Mouse (Mus musculus): ENCODE results near the gene Ccdc182. TPM values are rescaled to one million over a fixed set of nuclear protein-coding genes. Genes with fewer than 3 reads are reported as not detected.

Gene Ccdc182
- polyA plus RNA-seq, 1 experiment: not detected

DNA sequence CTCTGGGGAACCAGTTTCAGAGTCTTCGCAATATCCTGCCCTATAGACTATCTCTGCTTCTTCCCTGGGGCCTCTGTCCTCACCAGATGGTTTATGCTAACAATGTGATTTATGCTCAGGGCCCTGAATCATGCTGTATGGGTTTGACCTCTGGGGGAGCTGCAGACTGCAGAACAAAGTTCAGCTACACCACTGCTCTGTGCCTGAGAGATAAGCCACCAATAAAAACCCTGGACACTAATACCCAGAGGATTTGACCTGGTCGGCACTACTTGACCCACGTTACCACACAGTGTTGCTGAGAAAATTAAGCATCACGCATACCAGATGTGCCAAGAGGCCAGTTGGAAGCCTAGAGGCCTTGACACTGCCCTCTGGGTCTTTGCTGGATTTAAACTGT is 3.7 kb downstream of the Ccdc182 start:
- no peaks in the 10 kb centered on the region for H3K4me1 ChIP-seq (ENCODE audit: control insufficient read depth, insufficient read depth, low read length)
- no peak overlapping the region for H3K4me3 ChIP-seq (ENCODE audit: insufficient read depth, low read length)
- TF ChIP-seq CTCF (IDR thresholded peaks at IDR 0.05; ENCODE audit: low read depth, low read length) (no peak), POLR2A (IDR thresholded peaks at IDR 0.05; ENCODE audit: borderline replicate concordance, low read depth, low read length) (no peak)
- H3K27ac ChIP-seq (ENCODE audit: insufficient read depth, low read depth, low read length): no peak overlapping the region

DNA sequence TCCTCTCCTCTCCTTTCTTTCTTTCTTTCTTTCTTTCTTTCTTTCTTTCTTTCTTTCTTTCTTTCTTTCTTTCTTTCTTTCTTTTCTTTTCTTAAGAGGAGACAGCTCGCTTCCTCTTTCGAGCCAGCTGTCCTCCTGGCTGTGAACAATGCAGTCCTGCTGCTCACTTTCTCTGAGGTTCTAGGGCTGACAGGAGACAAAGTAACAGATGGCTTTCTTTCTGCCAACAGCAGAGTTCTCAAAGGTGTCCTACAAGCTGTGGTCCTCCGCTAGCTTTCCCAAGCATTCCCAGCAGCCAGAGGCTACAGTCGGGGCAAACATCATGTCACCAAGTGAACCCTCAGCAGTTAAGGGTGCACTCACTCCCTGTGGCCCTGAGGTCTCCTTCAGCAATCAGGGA is 5.5 kb downstream of the Ccdc182 start:
- TF ChIP-seq POLR2A (IDR thresholded peaks at IDR 0.05; ENCODE audit: borderline replicate concordance, low read depth, low read length): no peak
- no peak for TF ChIP-seq CTCF (IDR thresholded peaks at IDR 0.05; ENCODE audit: low read depth, low read length)
- Histone ChIP-seq H3K4me3 (ENCODE audit: insufficient read depth, low read length) (no peak overlapping the region), H3K4me1 (ENCODE audit: control insufficient read depth, insufficient read depth, low read length) (no peaks in the 10 kb centered on the region), H3K27ac (ENCODE audit: insufficient read depth, low read depth, low read length) (no peak overlapping the region)

DNA sequence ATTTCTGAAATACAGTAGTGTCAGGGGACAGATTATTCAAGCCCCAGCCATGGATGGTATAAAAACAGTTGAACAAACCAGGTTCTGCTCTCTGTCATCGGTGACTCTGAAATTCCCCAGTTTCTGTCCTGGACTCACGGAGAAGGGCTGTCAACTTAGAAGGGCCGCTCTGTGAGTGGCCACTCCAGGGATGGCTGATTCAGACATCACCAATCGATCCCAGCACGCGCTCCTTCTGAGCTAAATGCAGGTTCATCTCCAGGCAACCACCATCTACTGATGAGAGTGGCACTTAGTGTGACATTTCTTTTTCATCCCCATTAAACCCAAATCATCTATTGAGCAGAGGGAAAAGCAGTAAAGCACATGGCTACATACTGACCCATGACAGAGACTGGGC is 7.8 kb downstream of the Ccdc182 start:
- no peaks in the 10 kb centered on the region for H3K4me1 ChIP-seq (ENCODE audit: control insufficient read depth, insufficient read depth, low read length)
- no peak overlapping the region for H3K4me3 ChIP-seq (ENCODE audit: insufficient read depth, low read length)
- H3K27ac ChIP-seq (ENCODE audit: insufficient read depth, low read depth, low read length): no peak overlapping the region
- TF ChIP-seq CTCF (IDR thresholded peaks at IDR 0.05; ENCODE audit: low read depth, low read length): no peak
- no peak for TF ChIP-seq POLR2A (IDR thresholded peaks at IDR 0.05; ENCODE audit: borderline replicate concordance, low read depth, low read length)

DNA sequence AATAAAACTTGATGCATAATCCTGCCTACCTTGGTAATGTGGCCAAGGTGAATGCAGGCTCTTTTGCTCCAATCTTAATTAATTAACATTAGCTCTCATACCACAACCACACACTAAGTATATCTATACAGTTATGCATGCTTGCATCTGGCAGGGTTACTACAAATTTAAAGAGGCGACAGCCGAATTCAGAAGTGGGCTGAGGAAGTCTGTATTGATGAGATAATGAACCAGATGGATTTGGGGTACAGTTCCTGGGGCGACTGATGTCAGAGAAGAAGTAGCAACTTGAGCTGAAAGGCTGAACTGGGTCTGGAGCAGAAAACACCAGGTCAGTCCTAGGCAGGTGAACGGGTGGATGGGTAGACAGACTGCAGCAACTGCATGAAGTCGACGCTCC is 11.9 kb downstream of the Ccdc182 start:
- Histone ChIP-seq H3K27ac (ENCODE audit: insufficient read depth, low read depth, low read length) (no peak overlapping the region), H3K4me3 (ENCODE audit: insufficient read depth, low read length) (no peak overlapping the region), H3K4me1 (ENCODE audit: control insufficient read depth, insufficient read depth, low read length) (no peaks in the 10 kb centered on the region)
- TF ChIP-seq CTCF (IDR thresholded peaks at IDR 0.05; ENCODE audit: low read depth, low read length) (no peak), POLR2A (IDR thresholded peaks at IDR 0.05; ENCODE audit: borderline replicate concordance, low read depth, low read length) (no peak)

DNA sequence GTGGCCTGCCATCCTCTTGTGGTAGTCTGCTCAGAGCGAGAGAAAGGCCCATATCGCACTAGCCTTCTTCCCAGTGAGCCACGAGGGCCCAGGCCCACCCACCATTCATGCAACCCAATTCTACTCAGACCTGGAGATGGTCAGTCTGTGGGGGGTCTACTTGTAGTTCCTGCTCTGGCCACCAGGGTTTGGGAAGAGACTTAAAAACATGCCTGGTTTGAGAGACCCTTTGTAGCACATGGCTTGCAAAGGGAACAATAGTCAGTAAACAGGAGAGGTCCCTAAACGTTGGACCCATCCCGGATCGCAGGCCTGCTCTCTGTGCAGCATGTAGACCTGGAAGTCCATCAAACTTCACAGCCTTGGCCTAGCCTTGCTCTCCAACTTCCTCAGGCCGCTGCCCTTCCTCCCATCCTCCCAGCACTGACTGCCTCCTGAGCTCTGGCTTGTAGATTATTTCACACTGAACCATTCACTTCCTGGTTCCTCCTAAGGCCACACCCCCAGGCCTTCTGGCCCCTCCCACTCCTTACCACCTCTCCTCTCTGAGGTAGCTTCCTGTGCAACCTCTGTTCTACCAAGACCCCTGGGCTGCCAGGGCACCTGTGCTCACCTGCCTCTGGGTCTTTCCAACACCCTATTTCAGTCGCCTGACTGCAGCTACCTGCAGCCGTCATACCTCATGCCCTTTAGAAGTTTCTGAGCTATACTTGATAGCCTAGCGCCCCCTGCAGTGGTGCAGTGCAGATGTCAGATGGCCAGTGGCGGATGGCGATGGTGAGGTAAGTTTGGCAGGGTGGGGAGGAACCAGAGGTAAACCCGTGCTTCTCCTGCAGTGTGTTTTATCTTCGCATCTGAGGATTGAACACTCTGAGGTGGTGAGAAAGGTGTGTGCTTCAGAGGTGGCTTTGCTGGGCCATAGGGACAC is 14.0 kb downstream of the Ccdc182 start:
- H3K4me1 ChIP-seq (ENCODE audit: control insufficient read depth, insufficient read depth, low read length): no peaks in the 10 kb centered on the region
- no peak for TF ChIP-seq CTCF (IDR thresholded peaks at IDR 0.05; ENCODE audit: low read depth, low read length)
- no peak for TF ChIP-seq POLR2A (IDR thresholded peaks at IDR 0.05; ENCODE audit: borderline replicate concordance, low read depth, low read length)
- H3K4me3 ChIP-seq (ENCODE audit: insufficient read depth, low read length): no peak overlapping the region
- H3K27ac ChIP-seq (ENCODE audit: insufficient read depth, low read depth, low read length): no peak overlapping the region

DNA sequence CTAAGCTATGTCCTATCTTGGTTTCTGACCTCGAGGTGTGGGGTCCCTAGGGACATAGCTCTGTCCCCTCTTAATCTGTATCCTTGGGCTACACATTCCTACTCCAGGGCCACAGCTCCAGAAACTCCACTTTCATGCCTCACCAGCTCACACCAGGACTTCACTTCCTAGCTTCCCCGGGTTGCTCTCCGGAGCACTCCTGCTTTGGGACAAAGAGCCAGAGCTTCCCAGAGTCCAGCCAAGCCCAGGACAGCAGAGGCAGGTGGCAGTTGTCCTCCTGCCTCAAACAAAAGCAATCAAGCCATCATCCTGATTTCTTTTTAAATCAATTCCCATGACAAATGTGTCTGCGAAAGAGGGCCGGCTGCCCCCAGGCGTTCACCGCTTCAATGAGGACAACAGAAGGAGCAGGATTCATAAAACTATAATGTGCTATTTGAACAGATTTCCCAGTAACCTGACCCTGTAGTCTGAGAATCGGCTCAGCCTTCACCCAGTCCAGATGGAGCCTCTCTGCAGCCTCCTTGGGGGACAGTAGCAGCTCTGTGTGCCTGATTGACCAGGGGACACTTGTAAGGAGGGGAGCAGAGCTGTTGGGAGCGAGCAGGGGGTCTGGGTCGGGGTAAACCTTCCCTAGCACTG is 15.3 kb downstream of the Ccdc182 start:
- Histone ChIP-seq H3K27ac (ENCODE audit: insufficient read depth, low read depth, low read length) (no peak overlapping the region), H3K4me3 (ENCODE audit: insufficient read depth, low read length) (no peak overlapping the region), H3K4me1 (ENCODE audit: control insufficient read depth, insufficient read depth, low read length) (no peaks in the 10 kb centered on the region)
- TF ChIP-seq CTCF (IDR thresholded peaks at IDR 0.05; ENCODE audit: low read depth, low read length) (no peak), POLR2A (IDR thresholded peaks at IDR 0.05; ENCODE audit: borderline replicate concordance, low read depth, low read length) (no peak)

DNA sequence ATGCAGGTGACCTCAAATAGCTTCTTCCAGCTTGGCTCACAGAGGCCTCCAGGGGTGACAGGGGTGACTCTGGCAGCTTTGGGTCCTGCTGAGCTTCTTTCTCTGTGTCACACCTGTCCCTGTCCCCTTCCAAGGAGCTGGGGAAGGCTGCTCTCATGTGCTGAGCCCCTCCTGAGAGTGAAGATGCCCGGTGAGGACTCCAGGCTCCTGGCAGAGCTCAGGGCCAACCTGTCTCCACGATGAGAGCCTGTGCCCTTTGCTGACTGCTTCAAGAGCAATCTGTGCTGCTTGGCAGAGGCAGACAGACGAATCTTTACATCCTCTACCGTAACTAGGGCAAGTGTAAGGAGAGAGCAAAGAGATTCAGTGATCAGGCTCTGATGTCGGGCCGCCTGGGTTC is 16.9 kb downstream of the Ccdc182 start:
- Histone ChIP-seq H3K4me3 (ENCODE audit: insufficient read depth, low read length) (no peak overlapping the region), H3K27ac (ENCODE audit: insufficient read depth, low read depth, low read length) (no peak overlapping the region), H3K4me1 (ENCODE audit: control insufficient read depth, insufficient read depth, low read length) (0 out of 2 replicates have a peak, but pooled peaks cover under 1% of the 10 kb centered on the region)
- no peak for TF ChIP-seq POLR2A (IDR thresholded peaks at IDR 0.05; ENCODE audit: borderline replicate concordance, low read depth, low read length)
- no peak for TF ChIP-seq CTCF (IDR thresholded peaks at IDR 0.05; ENCODE audit: low read depth, low read length)

GRCm38 (mm10) chr11:88311606-88312005 is 17.7 kb downstream of the Ccdc182 start:
- TF ChIP-seq POLR2A (IDR thresholded peaks at IDR 0.05; ENCODE audit: borderline replicate concordance, low read depth, low read length) (no peak), CTCF (IDR thresholded peaks at IDR 0.05; ENCODE audit: low read depth, low read length) (no peak)
- Histone ChIP-seq H3K27ac (ENCODE audit: insufficient read depth, low read depth, low read length) (no peak overlapping the region), H3K4me3 (ENCODE audit: insufficient read depth, low read length) (no peak overlapping the region), H3K4me1 (ENCODE audit: control insufficient read depth, insufficient read depth, low read length) (0 out of 2 replicates have a peak, but pooled peaks cover 2% of the 10 kb centered on the region)

- TF ChIP-seq CTCF (IDR thresholded peaks at IDR 0.05; ENCODE audit: low read depth, low read length) (no peak), POLR2A (IDR thresholded peaks at IDR 0.05; ENCODE audit: borderline replicate concordance, low read depth, low read length) (no peak)
- 0 out of 2 replicates have a peak, but pooled peaks cover 2% of the 10 kb centered on the region for H3K4me1 ChIP-seq (ENCODE audit: control insufficient read depth, insufficient read depth, low read length)
- no peak overlapping the region for H3K27ac ChIP-seq (ENCODE audit: insufficient read depth, low read depth, low read length)
- H3K4me3 ChIP-seq (ENCODE audit: insufficient read depth, low read length): no peak overlapping the region
Observed at GRCm38 (mm10) chr11:88313512-88313911, 19.7 kb downstream of the Ccdc182 start.

DNA sequence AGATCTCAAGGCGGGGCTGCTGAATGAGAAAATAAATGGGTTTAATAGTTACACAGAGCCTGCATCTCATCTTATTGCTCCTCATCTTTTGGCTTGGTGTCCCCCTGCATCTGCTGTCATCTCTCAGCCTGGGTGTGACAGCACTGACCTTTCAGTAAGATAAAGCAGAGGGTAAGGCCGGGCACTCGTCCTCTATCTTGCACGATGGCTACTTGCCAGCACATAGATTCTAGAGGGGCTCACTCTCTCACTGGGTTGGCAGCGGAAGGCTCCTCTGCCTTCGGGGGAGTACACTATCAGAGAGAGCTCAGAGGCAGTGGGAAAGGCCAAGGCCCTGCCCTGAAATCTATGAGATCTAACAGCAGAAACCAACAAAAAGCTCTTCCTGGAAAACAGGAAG is 20.6 kb downstream of the Ccdc182 start:
- no peak overlapping the region for H3K27ac ChIP-seq (ENCODE audit: insufficient read depth, low read depth, low read length)
- H3K4me1 ChIP-seq (ENCODE audit: control insufficient read depth, insufficient read depth, low read length): 0 out of 2 replicates have a peak, but pooled peaks cover 2% of the 10 kb centered on the region
- TF ChIP-seq CTCF (IDR thresholded peaks at IDR 0.05; ENCODE audit: low read depth, low read length) (no peak), POLR2A (IDR thresholded peaks at IDR 0.05; ENCODE audit: borderline replicate concordance, low read depth, low read length) (no peak)
- H3K4me3 ChIP-seq (ENCODE audit: insufficient read depth, low read length): no peak overlapping the region
